Mouse (Mus musculus) heart, embryonic 10.5 days (tissue): ENCODE measurements at regions not wholly inside any gene's neighbourhood (a gene's known extent, or its start where the extent isn't known, plus 50 kb on each side); places are given as distances from the start of the nearest gene placed in this dataset.

Experiments
- DNase-seq: peaks from one replicate; pipeline ENCODE4 v3.0.0-alpha.2; 2017; ENCODE audit warnings: low spot score
- H3K27ac ChIP-seq: fragments of 300-500 bp; sonication (generic); 2 replicates; pipeline ENCODE4 v1.5.1; 2016; ENCODE audit warnings: mild to moderate bottlenecking
- H3K27me3 ChIP-seq: fragments of 300-500 bp; sonication (generic); 2 replicates; pipeline ENCODE4 v1.6.1; 2016; ENCODE audit warnings: mild to moderate bottlenecking; ENCODE audit not compliant: poor library complexity, insufficient read depth, severe bottlenecking
- H3K36me3 ChIP-seq: fragments of 300-500 bp; sonication (generic); 2 replicates; pipeline ENCODE4 v1.6.1; 2016; ENCODE audit warnings: mild to moderate bottlenecking, moderate library complexity
- H3K4me1 ChIP-seq: fragments of 300-500 bp; sonication (generic); 2 replicates; pipeline ENCODE4 v1.6.1; 2016; ENCODE audit warnings: mild to moderate bottlenecking
- H3K4me3 ChIP-seq: fragments of 300-500 bp; sonication (generic); 2 replicates; pipeline ENCODE4 v1.5.1; 2016; ENCODE audit warnings: mild to moderate bottlenecking, moderate library complexity
- H3K9me3 ChIP-seq: fragments of 300-500 bp; sonication (generic); 2 replicates; pipeline ENCODE4 v1.6.1; 2016; ENCODE audit warnings: mild to moderate bottlenecking, moderate library complexity
- WGBS: fragments of 180-500 bp; shearing (Covaris S2); methylation state at CpG from one replicate; pipeline ENCODE4 v1.1.7; 2016; 5-methylcytosine and 5-hydroxymethylcytosine counted together

DNA sequence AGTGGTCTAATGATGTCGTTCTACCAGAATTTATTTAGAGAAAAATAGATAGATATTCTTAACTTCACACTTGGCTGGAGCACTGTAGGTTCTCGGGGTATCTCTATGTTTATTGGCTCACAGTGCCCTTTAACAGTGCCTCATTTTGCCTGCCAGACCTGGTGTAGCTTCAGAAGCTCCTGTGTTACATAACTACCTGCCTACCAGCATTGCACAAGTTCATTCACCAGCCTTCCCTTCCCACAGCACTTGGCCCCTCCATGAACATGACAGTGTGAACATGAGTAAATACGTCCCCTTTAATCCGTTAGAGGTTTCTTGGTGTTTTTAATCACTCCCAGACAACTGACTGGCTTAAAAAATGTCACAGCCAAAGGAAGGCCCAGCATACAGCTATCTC is 102.2 kb upstream of the Itga4 start:
- Histone ChIP-seq H3K27me3 (no peaks in the 10 kb centered on the region), H3K36me3 (no peaks in the 10 kb centered on the region), H3K27ac (no peak overlapping the region), H3K4me1 (no peaks in the 10 kb centered on the region), H3K4me3 (no peak overlapping the region), H3K9me3 (no peaks in the 10 kb centered on the region)
- WGBS: 80% methylated on average over 4 of the region's 4 CpGs
- no peak for DNase-seq

DNA sequence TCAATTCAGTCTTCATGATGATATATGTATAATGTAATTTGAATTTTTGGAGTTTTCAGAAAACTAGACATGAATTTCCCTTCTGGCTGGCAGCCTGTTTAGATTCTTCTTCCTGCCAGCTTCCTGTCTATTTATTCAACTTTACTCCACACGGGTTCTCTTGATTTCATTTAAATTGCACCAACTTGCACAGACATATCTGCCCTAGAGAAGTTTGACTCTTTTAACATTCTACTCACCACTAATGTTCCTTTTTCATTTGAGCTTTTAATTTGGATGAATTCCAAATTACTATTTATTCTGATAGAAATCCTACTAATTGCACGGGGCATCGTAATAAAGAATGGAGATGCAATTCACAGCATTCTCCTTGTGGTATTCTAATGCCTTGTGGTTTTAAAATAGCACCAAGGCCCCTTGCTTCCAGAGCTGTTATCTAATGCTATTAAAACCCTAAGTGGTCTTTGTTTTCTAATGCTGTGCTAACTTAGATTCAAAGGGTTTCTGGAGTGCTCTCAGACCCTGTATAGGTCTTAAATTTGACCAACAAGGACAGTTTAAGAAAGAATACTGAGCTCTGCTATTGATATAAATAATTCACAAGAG is 96.7 kb upstream of the Itga4 start:
- Histone ChIP-seq H3K36me3 (no peaks in the 10 kb centered on the region), H3K27me3 (no peaks in the 10 kb centered on the region), H3K4me1 (peaks cover 3% of the 10 kb centered on the region; the same call in 1 of the 2 replicates), H3K4me3 (no peak overlapping the region), H3K9me3 (no peaks in the 10 kb centered on the region), H3K27ac (no peak overlapping the region)
- WGBS: 53% methylated on average over 3 of the region's 3 CpGs
- no peak for DNase-seq

DNA sequence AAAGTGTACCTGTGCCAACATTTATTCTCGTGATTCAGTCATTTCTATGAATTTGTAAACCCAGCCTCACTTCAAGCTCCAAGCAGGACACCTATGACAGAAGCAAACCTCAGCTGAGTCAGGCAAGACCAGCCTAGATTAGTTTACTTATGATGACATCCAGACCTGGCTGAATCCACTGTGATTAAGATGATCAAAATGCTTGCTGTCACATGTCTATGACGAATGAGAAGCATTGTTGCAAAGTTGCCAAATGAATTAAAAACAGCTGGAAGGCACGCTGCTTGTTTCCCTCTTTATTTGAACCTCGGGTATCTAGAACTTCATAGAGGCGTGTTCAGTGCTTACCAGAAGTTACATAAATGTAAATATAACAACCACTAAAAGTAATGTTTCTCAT is 95.9 kb upstream of the Itga4 start:
- Histone ChIP-seq H3K4me3 (no peak overlapping the region), H3K27me3 (no peaks in the 10 kb centered on the region), H3K9me3 (no peaks in the 10 kb centered on the region), H3K36me3 (no peaks in the 10 kb centered on the region), H3K4me1 (peaks cover 3% of the 10 kb centered on the region; the same call in 1 of the 2 replicates), H3K27ac (no peak overlapping the region)
- 80% methylated on average over 5 of the region's 5 CpGs for WGBS
- no peak for DNase-seq

DNA sequence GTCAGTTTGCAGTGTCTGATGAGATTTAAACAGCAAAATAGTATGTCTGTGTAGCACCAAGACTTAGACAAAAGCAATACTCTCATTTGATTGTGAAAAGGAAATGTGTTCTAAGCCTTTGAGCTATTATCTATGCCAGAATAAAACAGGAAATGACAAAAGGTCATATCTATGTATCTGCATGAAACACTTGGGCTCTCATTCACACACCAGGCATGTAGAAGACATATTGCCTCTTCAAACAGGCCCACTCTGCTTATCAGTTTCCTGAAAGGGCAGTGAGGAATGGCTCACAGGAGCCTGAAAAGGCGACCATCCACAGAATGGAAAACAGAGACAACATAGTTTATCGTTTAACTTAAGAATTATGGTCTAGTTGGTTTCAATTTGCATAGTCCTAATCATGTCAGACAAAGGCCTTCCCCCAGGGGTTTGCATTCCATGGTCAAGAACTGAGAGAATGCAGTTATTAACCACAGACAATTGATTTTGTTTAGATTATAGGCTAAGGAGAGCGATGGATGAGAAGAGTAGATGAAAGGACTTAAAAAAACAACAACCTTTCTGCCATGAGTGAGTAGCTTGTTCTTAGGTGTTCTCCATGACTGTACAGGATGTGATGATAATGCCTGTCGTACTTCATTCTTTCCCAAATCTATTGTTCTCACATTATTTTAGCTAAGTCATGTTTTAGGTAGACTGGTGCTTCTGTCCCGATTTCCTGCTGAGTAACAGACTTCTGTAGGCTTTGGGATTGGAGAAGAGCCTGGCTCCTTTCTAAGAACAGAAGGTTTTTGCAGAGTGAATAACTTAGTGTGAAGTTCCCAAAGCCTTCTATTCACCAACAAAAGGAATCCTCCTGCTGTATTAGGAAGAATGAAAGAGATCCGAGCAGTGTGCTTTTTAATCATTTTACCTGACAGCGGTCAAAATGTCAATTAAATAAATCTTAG is 82.0 kb upstream of the Itga4 start:
- Histone ChIP-seq H3K27ac (no peak overlapping the region), H3K9me3 (no peaks in the 10 kb centered on the region), H3K36me3 (no peaks in the 10 kb centered on the region), H3K27me3 (no peaks in the 10 kb centered on the region), H3K4me1 (peaks cover 7% of the 10 kb centered on the region; the same call in 1 of the 2 replicates), H3K4me3 (no peak overlapping the region)
- DNase-seq: no peak
- WGBS: 64% methylated on average over 7 of the region's 7 CpGs

DNA sequence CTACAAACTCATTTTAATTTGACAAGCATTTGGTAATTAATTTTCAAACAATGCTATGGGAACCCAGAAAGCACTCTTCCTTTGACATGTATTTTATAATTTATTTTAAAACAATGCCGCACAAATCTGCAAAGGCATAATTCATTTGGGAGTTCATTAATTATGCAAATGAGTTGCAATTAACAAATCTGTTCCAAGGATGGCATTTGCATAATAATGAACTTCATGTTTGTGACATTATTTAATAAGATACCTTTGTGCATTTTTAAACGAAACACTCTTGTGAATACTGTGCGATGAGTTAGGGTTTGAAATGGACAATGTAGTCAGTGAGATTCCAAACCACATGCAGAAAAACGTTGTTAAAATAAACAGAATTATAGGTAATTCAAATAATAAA is 80.9 kb upstream of the Itga4 start:
- Histone ChIP-seq H3K36me3 (no peaks in the 10 kb centered on the region), H3K4me3 (no peak overlapping the region), H3K27ac (no peak overlapping the region), H3K4me1 (peaks cover 7% of the 10 kb centered on the region; the same call in 1 of the 2 replicates), H3K9me3 (no peaks in the 10 kb centered on the region), H3K27me3 (no peaks in the 10 kb centered on the region)
- no peak for DNase-seq
- 91% methylated on average over 4 of the region's 4 CpGs for WGBS

DNA sequence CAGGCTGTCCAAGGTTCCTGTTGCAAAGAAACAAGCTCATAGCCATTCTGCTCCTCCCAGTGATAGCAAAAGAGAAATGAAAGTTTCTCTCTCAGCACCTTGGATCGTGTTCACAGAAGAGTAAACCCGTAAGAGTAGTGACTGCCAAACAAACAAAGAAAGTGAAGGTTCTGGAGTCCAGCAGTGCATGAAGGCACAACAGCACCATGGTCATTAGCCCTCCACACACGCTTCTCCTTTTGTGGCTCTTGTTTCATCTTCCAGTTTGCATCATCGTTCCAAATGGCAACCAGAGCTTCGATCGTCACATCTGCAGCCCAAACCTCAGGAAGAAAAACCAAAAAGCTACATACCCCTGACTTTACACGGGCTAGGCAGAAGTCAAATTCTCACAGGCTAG is 74.4 kb upstream of the Itga4 start:
- Histone ChIP-seq H3K27ac (no peak overlapping the region), H3K4me1 (no peaks in the 10 kb centered on the region), H3K36me3 (no peaks in the 10 kb centered on the region), H3K9me3 (no peaks in the 10 kb centered on the region), H3K4me3 (no peak overlapping the region), H3K27me3 (no peaks in the 10 kb centered on the region)
- no peak for DNase-seq
- 78% methylated on average over 7 of the region's 7 CpGs for WGBS

DNA sequence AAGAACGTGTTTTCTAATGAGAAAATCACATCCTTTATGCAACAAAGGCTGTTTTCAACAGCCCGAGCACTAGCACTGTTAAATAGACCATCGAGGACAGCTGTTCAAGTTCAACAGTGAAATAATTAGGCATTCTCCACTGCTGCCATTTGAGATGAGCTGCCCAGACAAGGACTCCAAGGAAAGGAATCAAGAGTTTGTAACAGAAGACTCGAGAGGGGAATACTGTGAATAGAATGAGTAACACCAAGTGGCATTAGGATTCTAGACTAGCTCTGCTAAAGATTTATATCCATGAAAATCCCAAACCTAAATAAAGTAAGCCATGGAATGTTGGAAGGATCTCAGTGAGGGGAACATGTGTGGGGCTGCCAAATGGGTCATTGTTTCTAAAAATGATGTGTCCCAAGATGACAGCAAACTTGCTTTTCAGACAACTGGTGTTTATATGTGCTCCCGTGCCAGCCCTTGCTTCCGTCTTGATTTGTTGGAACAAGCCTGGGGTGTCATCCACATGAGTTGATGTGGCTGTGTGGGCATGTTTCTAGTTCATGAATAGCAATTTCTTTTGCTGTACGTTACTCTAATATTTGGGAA is 72.1 kb upstream of the Itga4 start:
- no peak for DNase-seq
- 84% methylated on average over 7 of the region's 7 CpGs for WGBS
- Histone ChIP-seq H3K27ac (no peak overlapping the region), H3K4me1 (no peaks in the 10 kb centered on the region), H3K36me3 (no peaks in the 10 kb centered on the region), H3K4me3 (no peak overlapping the region), H3K9me3 (no peaks in the 10 kb centered on the region), H3K27me3 (no peaks in the 10 kb centered on the region)

DNA sequence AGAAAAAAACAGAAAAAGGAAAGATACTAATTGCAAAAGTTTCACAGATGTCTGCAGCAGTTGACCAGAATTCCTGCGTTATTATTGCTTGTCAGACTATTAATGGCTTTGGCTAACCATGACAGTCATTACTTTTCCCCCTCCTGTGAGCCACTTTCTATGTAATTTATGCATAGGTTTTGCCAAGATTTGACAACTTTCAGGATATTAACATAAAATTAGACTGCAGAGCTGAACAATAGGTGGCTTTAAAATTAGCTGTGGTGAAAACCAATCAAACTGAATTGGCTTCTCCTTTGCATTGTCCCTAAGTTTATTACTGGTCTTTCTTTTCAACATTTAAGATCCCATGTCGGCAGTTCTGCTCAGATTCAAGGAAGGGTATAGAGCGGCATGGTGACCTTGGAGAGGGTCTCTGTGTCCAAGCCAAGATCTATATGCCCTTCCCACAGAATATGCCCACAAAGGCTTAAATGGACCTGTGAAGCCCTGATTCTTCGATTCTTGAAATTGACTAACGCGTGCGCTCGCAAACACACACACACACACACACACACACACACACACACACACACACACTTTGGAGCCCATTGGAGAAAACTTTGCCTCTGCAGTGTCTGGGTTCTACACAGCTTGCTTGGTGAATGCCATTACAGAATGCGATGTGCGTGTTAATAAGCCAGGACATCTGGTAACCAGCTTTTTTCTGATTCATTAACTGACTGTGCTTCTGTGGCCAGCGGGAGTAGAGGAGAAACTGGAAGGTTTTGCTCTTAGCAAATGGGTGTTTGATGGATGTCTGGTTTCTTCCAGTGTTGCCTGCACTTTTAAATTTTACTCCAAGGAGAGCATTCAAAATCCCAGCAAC is 69.8 kb upstream of the Itga4 start:
- Histone ChIP-seq H3K27me3 (no peaks in the 10 kb centered on the region), H3K4me3 (no peak overlapping the region), H3K9me3 (no peaks in the 10 kb centered on the region), H3K4me1 (no peaks in the 10 kb centered on the region), H3K27ac (no peak overlapping the region), H3K36me3 (no peaks in the 10 kb centered on the region)
- DNase-seq: no peak
- WGBS: 90% methylated on average over 11 of the region's 11 CpGs

DNA sequence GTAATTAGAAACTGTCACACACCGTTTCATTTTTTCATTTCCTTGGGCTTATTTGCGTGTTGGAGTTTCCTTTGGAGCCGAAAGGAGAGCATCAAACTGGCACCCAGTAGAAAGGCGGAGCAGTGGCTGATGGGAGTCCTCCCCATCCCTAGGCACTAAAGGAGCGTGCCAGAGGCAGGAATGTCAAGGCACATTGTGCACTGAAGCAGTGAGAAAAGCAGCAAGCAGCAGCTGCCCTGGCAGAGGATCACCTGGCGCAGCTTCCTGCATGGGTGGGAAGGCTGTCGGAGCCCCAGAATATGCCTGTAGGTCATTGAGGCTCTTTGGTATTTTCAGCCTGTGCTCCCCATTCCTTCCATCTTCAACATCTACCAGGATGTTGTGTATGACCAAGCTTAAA is 68.3 kb upstream of the Itga4 start:
- H3K4me3 ChIP-seq: no peak overlapping the region
- DNase-seq: no peak
- WGBS: 89% methylated on average over 7 of the region's 7 CpGs
- H3K36me3 ChIP-seq: no peaks in the 10 kb centered on the region
- H3K27ac ChIP-seq: no peak overlapping the region
- H3K9me3 ChIP-seq: no peaks in the 10 kb centered on the region
- no peaks in the 10 kb centered on the region for H3K27me3 ChIP-seq
- H3K4me1 ChIP-seq: no peaks in the 10 kb centered on the region

DNA sequence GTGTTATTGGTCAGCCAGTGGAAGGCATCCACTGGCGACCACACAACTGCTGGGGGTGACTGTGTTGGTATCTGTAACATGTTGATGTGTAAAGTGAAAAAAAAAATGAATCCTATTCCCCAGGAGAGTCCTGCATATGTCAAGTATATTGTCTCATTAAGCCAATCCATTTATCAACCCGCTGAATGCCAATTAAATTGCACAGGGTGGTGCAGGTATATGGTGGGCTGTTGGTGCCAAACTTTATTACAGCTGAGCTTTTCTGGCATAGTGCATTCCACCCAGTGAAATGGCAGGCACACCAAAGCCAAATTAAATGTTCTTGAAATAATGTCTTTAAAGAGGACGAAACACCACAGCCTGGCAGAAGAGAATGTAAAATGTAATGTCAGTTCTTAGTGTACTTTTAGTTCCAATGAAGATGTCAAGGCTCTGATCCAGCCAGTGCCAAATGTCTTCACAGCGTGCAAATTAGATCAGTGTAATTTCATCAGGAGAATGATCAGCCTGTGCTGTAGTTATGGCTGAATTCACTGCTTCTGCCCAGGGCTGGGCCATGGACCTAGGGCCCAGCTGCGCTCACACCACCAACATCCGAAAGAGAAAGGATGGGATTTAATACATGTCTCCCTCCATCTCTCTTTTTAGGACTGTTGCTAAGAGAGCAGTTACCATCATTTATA is 66.6 kb upstream of the Itga4 start:
- H3K4me1 ChIP-seq: no peaks in the 10 kb centered on the region
- no peaks in the 10 kb centered on the region for H3K36me3 ChIP-seq
- 83% methylated on average over 6 of the region's 6 CpGs for WGBS
- H3K4me3 ChIP-seq: no peak overlapping the region
- no peaks in the 10 kb centered on the region for H3K9me3 ChIP-seq
- no peaks in the 10 kb centered on the region for H3K27me3 ChIP-seq
- no peak overlapping the region for H3K27ac ChIP-seq
- DNase-seq: no peak

DNA sequence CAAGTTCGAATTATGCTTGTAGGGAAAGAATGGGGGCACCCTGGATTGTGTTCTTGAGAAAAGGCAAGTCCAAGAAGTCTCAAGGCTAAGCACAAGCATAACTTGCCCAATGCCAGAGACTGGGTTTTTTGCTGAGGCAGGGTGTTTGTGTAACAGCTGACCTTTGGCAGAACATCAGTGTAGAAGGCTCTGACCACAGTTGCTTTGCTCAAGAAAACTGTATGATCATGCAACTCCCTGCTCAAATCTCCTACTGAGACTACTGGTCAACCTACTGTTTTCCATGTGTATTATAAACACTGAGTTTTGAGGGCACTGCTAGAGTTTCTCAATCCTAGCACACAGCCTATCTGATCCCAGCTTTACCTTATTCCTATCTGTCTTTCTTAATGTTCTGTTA is 61.4 kb upstream of the Itga4 start:
- H3K4me1 ChIP-seq: no peaks in the 10 kb centered on the region
- no peaks in the 10 kb centered on the region for H3K9me3 ChIP-seq
- no peaks in the 10 kb centered on the region for H3K36me3 ChIP-seq
- 84% methylated on average over 1 of the region's 1 CpGs for WGBS
- H3K4me3 ChIP-seq: no peak overlapping the region
- H3K27ac ChIP-seq: no peak overlapping the region
- DNase-seq: no peak
- H3K27me3 ChIP-seq: no peaks in the 10 kb centered on the region

DNA sequence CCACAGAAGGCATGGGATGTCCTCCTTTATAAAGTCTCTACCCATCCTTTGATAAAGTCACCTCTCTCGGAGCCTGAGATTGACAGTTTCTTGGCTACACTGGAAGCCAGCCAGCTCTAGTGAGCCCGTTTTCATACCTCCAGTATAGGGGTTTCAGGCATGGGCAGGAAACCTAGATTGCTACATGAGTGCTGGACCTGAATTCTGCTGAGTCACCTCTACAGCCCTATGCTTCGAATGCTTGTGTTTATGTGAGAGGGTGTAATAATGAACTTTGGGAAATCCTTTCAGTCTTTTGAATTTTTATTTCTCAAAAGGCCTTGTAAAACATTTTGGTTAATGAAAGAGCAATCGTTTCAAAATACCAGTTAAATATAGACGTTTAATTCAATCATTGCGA is 53.5 kb upstream of the Itga4 start:
- H3K27me3 ChIP-seq: no peaks in the 10 kb centered on the region
- no peak overlapping the region for H3K4me3 ChIP-seq
- no peaks in the 10 kb centered on the region for H3K4me1 ChIP-seq
- H3K36me3 ChIP-seq: no peaks in the 10 kb centered on the region
- no peak overlapping the region for H3K27ac ChIP-seq
- H3K9me3 ChIP-seq: no peaks in the 10 kb centered on the region
- DNase-seq: no peak
- WGBS: 69% methylated on average over 6 of the region's 6 CpGs
